Mouse (Mus musculus) testis, adult 2 months (tissue): Measurements from ENCODE around the gene Pcdh8. TPM values are rescaled to one million over a fixed set of nuclear protein-coding genes. Genes with fewer than 3 reads are reported as not detected.

ENCODE experiments used
- H3K27ac ChIP-seq: fragments of 200-500 bp; 2 replicates; pipeline ENCODE4 v1.5.1; 2012; ENCODE audit warnings: low read depth, low read length; ENCODE audit not compliant: control insufficient read depth, insufficient read depth
- H3K27me3 ChIP-seq: fragments of 200-500 bp; 2 replicates; pipeline ENCODE4 v1.6.1; 2012; ENCODE audit warnings: mild to moderate bottlenecking, low read length, moderate library complexity; ENCODE audit not compliant: control insufficient read depth, insufficient read depth
- H3K36me3 ChIP-seq: fragments of 200-500 bp; 2 replicates; pipeline ENCODE4 v1.6.1; 2012; ENCODE audit warnings: mild to moderate bottlenecking, low read length; ENCODE audit not compliant: control insufficient read depth, insufficient read depth
- H3K4me1 ChIP-seq: fragments of 200-500 bp; 2 replicates; pipeline ENCODE4 v1.6.1; 2012; ENCODE audit warnings: low read length; ENCODE audit not compliant: control insufficient read depth, insufficient read depth
- H3K4me3 ChIP-seq: fragments of 200-500 bp; 2 replicates; pipeline ENCODE4 v1.5.1; 2012; ENCODE audit warnings: low read depth, mild to moderate bottlenecking, low read length, moderate library complexity, mixed read lengths; ENCODE audit not compliant: control insufficient read depth
- CTCF ChIP-seq: fragments of 200-500 bp; IDR thresholded peaks from 2 replicates; pipeline ENCODE4 v1.5.1; 2012; ENCODE audit warnings: low read depth, mild to moderate bottlenecking, inconsistent platforms, low read length, moderate library complexity; ENCODE audit not compliant: control insufficient read depth, insufficient read depth, insufficient replicate concordance
- POLR2A ChIP-seq: fragments of 200-500 bp; IDR thresholded peaks from 2 replicates; pipeline ENCODE4 v1.6.1; 2012; ENCODE audit warnings: low read depth, mild to moderate bottlenecking, inconsistent platforms, low read length, moderate library complexity; ENCODE audit not compliant: control insufficient read depth
- polyA plus RNA-seq: library from polyadenylated mRNA; depleted of rRNA; stranded (reverse); fragments of >200 nt; gene quantifications from 2 replicates; pipeline ENCODE4 v1.2.3, GENCODE M21; 2012; rRNA removed

Pcdh8 gene
- polyA plus RNA-seq, 1 experiment, result 0.58 TPM

DNA sequence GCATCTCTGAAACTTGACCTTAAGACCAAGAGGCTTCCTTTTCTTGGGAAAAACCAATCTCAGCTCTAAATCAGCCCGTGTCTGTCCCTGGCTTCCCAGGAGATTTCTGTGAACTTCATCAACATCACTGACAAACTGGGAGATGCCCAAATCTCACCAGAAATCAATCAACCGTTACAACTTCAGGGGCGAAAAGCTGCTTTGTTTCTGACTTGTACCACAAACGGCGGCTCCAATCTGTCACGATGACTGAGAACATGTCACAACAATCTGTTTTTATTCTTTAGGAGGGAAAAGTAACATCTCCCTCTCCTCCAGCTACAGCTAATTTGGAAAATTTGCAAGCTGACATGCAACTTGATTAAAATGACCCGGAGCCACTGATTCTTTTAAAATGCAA lies 48.9 kb downstream of the Pcdh8 start:
- no peak for TF ChIP-seq CTCF
- no peak for TF ChIP-seq POLR2A
- H3K4me1 ChIP-seq, result no peaks in the 10 kb centered on the region
- no peak overlapping the region for H3K4me3 ChIP-seq
- H3K36me3 ChIP-seq, result no peaks in the 10 kb centered on the region
- no peak overlapping the region for H3K27ac ChIP-seq
- no peaks in the 10 kb centered on the region for H3K27me3 ChIP-seq

Other genes with a start within 250 kb of the Pcdh8 start
- gene Sugt1, start 183.6 kb downstream of the Pcdh8 start, polyA plus RNA-seq, result 21.0 and 31.6 TPM in 2 replicates
- 1.7 and 2.6 TPM in 2 replicates for gene Cnmd, start 109.1 kb downstream of the Pcdh8 start, polyA plus RNA-seq
- not detected in 2 replicates for gene Olfm4, start 212.8 kb upstream of the Pcdh8 start, polyA plus RNA-seq